Mouse (Mus musculus): Measurements from ENCODE around the gene Gpank1.

- TF ChIP-seq CTCF (IDR thresholded peaks at IDR 0.05; ENCODE audit: low read depth, low read length) (no peak), POLR2AphosphoS5 (IDR thresholded peaks at IDR 0.05; ENCODE audit: insufficient replicate concordance, low read depth, low read length) (no peak), TAL1 (conservative IDR thresholded peaks at IDR 0.05; ENCODE audit: low read depth, low read length) (no peak)
These were observed 12.3 kb downstream of the Gpank1 start for GRCm38 (mm10) chr17:35133517-35133916.

Data from G1E (cell line).